Mouse (Mus musculus) stomach, embryonic 14.5 days (tissue): ENCODE results near the gene A730046J19Rik. TPM values are rescaled to one million over a fixed set of nuclear protein-coding genes. Genes with fewer than 3 reads are reported as not detected.

Source experiments
- ATAC-seq: fragments of 200-750 bp; cut with Nextera tagmentation; 2 replicates; pipeline ENCODE4 v1.8.0; 2017; ENCODE audit warnings: low read depth, moderate TSS enrichment; ENCODE audit not compliant: insufficient number of reproducible peaks, insufficient read depth, low FRiP score
- H3K27ac ChIP-seq: fragments of 300-500 bp; sonication (generic); 2 replicates; pipeline ENCODE4 v1.5.1; 2014; ENCODE audit warnings: mild to moderate bottlenecking, low read length, moderate library complexity, mixed read lengths
- H3K27me3 ChIP-seq: fragments of 300-500 bp; sonication (generic); 2 replicates; pipeline ENCODE4 v1.6.1; 2014; ENCODE audit warnings: low read length, control low read depth, mixed read lengths; ENCODE audit not compliant: control insufficient read depth, insufficient read depth
- H3K36me3 ChIP-seq: fragments of 300-500 bp; sonication (generic); 2 replicates; pipeline ENCODE4 v1.6.1; 2014; ENCODE audit warnings: mild to moderate bottlenecking, control low read depth, low read length, moderate library complexity, mixed read lengths; ENCODE audit not compliant: control insufficient read depth, insufficient read depth
- H3K4me1 ChIP-seq: fragments of 300-500 bp; sonication (generic); 2 replicates; pipeline ENCODE4 v1.6.1; 2014; ENCODE audit warnings: low read length, control low read depth, mixed read lengths; ENCODE audit not compliant: control insufficient read depth, insufficient read depth
- H3K4me2 ChIP-seq: fragments of 300-500 bp; sonication (generic); replicated peaks from 2 replicates; pipeline ENCODE4 v1.6.1; 2014; ENCODE audit warnings: low read depth, low read length, control low read depth
- H3K4me3 ChIP-seq: fragments of 300-500 bp; sonication (generic); 2 replicates; pipeline ENCODE4 v1.5.1; 2014; ENCODE audit warnings: low read depth, low read length, control low read depth
- H3K9ac ChIP-seq: fragments of 300-500 bp; sonication (generic); replicated peaks from 2 replicates; pipeline ENCODE4 v1.6.1; 2014; ENCODE audit warnings: low read depth, mild to moderate bottlenecking, control low read depth, low read length, moderate library complexity, mixed read lengths
- H3K9me3 ChIP-seq: fragments of 300-500 bp; sonication (generic); 2 replicates; pipeline ENCODE4 v1.6.1; 2016; ENCODE audit warnings: low read depth, low read length, control low read depth; ENCODE audit not compliant: control insufficient read depth
- WGBS: fragments of 180-500 bp; shearing (Covaris S2); extraction: QIAGEN DNeasy Blood & Tissue Kit; methylation state at CpG from one replicate; pipeline ENCODE4 v1.1.7; 2014; 5-methylcytosine and 5-hydroxymethylcytosine counted together
- polyA plus RNA-seq: library from polyadenylated mRNA; unstranded; fragments of >200 nt; fragmentation: Nextera tagmentation; extraction: Ambion mirVana; gene quantifications from 2 replicates; pipeline ENCODE4 v1.2.1, GENCODE M21; 2014

The A730046J19Rik gene
- 1.1 and 2.1 TPM in 2 replicates for polyA plus RNA-seq

DNA sequence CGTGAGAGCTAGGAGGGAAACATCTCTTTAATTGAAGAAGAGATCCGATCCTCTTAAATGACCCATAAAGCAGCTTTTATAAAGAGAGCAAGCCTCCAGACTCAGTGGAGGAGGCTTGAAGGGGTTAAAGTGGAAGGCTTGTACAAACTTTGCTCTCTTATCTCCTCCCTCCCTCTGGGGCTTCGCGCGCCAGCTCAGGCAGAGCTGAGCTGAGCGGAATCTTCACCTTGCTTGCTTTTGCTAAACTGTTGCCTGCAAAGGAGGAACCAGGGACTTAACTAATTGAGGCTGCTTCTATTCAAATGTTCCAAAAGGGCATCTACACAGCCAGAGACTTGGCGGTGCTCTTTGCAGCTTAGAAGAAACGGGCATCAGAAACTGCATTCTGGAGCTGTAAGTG lies at the start of gene A730046J19Rik:
TSS of gene A730046J19Rik (plus strand) at position 173 of the 400 bp plus-strand sequence.
- H3K4me3 ChIP-seq, result peak within 1 kb of the TSS; percentile 8; the same call in 1 of the 2 replicates
- H3K9ac ChIP-seq, result no peak within 1 kb of the TSS
- no peaks in the 10 kb centered on the region for H3K27me3 ChIP-seq
- no peaks in the 10 kb centered on the region for H3K4me1 ChIP-seq
- H3K9me3 ChIP-seq, result no peaks in the 10 kb centered on the region
- WGBS, result 27% methylated on average over 8 of the region's 8 CpGs
- peak within 1 kb of the TSS; percentile 38 for H3K4me2 ChIP-seq
- no peaks in the 10 kb centered on the region for H3K36me3 ChIP-seq
- ATAC-seq, result no peak
- no peak within 1 kb of the TSS for H3K27ac ChIP-seq

DNA sequence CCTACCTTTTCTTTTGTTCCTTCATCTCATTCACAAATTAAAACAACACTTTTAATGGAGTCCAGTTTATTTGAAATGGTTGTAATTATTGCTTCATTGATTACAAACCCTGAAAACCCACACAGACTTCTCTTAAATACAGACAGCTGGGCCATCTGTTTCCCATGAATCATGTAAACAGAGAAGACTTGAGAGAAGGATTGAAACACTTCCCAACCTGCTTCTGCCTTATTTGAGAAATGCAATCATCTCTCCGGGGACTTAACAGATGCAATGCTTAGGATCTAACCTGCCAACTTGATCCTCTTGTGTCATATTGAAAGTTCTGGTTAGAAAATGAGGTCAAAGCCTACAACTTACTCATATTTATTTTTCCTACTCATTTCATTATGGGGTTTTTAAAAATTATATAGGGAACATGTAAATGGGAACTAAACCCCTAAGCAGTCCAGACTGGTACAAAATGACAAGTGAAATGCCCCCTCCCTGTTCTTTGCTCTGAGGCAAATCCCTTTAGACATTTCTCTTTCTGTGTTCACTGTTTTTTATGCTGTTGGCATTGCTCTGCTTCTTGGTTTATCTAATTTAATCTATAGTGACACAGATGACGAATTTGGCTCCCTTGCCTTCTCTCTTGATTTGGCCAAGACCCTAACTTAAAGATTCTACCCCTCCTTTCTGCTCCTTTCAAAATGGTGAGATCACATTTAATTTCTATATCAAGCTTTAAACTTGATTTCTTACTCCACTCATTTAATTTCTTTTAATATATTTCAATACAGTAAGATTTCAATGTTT lies 48.7 kb upstream of the A730046J19Rik start:
- ATAC-seq, result no peak
- Histone ChIP-seq H3K27ac (no peak overlapping the region), H3K36me3 (no peaks in the 10 kb centered on the region), H3K9ac (no peak overlapping the region), H3K4me3 (no peak overlapping the region), H3K9me3 (no peaks in the 10 kb centered on the region), H3K27me3 (no peaks in the 10 kb centered on the region), H3K4me1 (no peaks in the 10 kb centered on the region), H3K4me2 (no peak overlapping the region)
- WGBS, result 40% methylated on average over 2 of the region's 2 CpGs

DNA sequence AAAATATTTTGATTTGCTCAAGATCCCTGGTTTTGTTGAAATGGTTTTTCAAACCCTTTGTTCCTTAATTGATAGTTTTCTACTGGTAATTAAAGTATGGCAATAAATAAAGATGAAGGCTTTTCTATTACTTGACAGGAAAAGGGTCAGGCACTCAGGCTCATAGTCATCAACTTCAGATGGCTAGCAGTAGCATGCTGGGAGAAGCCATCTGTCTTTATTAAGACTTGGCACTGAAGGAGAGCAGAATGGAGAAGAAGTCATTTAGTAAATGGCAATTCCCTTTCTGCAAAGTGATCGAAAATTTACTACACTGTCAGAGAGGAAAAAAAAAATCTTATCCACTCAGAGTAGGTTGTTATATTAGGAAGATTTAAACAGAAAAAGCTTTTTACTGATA lies 17.2 kb upstream of the A730046J19Rik start:
- Histone ChIP-seq H3K4me2 (no peak overlapping the region), H3K36me3 (no peaks in the 10 kb centered on the region), H3K4me1 (no peaks in the 10 kb centered on the region), H3K27me3 (no peaks in the 10 kb centered on the region), H3K4me3 (no peak overlapping the region), H3K9ac (no peak overlapping the region), H3K27ac (no peak overlapping the region), H3K9me3 (no peaks in the 10 kb centered on the region)
- ATAC-seq, result no peak
- 62% methylated on average over 1 of the region's 1 CpGs for WGBS

DNA sequence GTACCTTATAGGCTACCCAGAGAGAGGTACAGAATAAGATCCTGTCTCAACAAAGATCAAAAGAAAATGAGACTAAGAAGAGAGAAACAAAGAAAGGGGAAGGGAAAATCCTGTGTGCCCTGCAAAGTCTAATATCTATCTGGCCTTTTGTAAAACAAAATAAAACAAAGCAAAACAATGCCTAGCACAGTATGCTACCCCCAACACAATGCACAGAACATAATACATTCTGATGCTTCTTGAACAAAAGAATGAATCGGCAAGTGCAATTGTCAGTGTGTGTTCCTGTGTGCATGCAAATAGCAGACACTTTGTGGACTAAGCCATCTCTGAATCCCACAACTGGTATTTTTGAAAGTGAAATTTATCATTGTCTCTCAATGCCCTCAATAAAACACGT lies 3.5 kb upstream of the A730046J19Rik start:
- no peak overlapping the region for H3K9ac ChIP-seq

DNA sequence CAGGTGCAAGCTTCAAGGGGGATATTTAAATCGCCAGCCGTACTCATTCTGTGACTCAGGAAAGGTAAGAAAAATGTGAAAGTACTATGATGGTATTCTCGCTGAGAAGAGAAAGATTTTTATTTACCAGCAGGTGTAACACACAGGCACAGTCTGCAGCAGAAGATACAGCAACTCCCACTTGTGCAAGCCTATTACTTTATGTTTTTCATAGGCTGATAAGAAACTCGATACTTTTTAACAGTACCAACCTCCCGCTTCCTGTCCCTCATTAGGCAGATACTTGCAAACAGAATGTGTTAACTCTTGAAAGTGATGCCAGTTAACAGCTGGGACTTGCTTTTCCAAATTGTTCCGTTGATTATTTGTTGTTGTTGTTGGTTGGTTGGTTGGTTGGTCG lies 616 bp downstream of the A730046J19Rik start:
- peak overlapping the region; percentile 38 for H3K4me2 ChIP-seq
- ATAC-seq, result no peak
- H3K4me1 ChIP-seq, result no peaks in the 10 kb centered on the region
- H3K27me3 ChIP-seq, result no peaks in the 10 kb centered on the region
- no peaks in the 10 kb centered on the region for H3K9me3 ChIP-seq
- H3K9ac ChIP-seq, result no peak overlapping the region
- no peak overlapping the region for H3K27ac ChIP-seq
- H3K36me3 ChIP-seq, result no peaks in the 10 kb centered on the region
- peak overlapping the region; percentile 8; the same call in 1 of the 2 replicates for H3K4me3 ChIP-seq
- 24% methylated on average over 7 of the region's 7 CpGs for WGBS

More for the DNA sequence above, 3.5 kb upstream of the A730046J19Rik start:
- Histone ChIP-seq H3K27ac (no peak overlapping the region), H3K27me3 (no peaks in the 10 kb centered on the region), H3K4me1 (no peaks in the 10 kb centered on the region), H3K36me3 (no peaks in the 10 kb centered on the region), H3K4me3 (no peak overlapping the region), H3K9me3 (no peaks in the 10 kb centered on the region), H3K4me2 (no peak overlapping the region)
- 76% methylated on average over 2 of the region's 2 CpGs for WGBS
- no peak for ATAC-seq

DNA sequence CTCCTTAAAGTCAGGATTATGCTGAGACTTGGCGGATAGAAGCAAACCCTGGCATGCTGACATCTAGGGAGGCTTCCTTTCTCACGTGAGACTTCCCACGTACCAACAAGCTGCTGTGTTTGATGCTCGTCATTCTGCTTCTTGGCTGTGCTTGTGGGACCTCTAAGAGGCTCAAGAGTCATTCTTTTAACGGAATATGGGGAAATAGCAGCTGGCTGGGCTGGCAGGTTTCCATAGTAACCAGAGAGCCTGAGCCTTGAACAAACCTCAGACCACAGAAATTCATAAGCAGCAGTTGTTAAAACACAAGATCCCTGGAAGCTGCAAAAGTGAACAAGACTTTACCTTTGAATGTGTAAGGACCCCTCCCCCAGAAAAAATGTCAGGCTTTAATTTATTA lies 9.4 kb downstream of the A730046J19Rik start:
- no peak overlapping the region for H3K4me3 ChIP-seq
- no peak overlapping the region for H3K27ac ChIP-seq
- no peak for ATAC-seq
- H3K9ac ChIP-seq, result no peak overlapping the region
- no peaks in the 10 kb centered on the region for H3K36me3 ChIP-seq
- no peaks in the 10 kb centered on the region for H3K4me1 ChIP-seq
- no peak overlapping the region for H3K4me2 ChIP-seq
- 50% methylated on average over 5 of the region's 5 CpGs for WGBS
- H3K9me3 ChIP-seq, result no peaks in the 10 kb centered on the region
- no peaks in the 10 kb centered on the region for H3K27me3 ChIP-seq

Other genes starting within 250 kb of the A730046J19Rik start
- gene Dcx, start 220.4 kb upstream of the A730046J19Rik start, polyA plus RNA-seq, result 9.8 and 10.7 TPM in 2 replicates
- 23.8 and 24.2 TPM in 2 replicates for gene Alg13, start 164.1 kb downstream of the A730046J19Rik start, polyA plus RNA-seq